Mouse (Mus musculus): ENCODE measurements around the gene Dnajc4.
"Not testable (repeated sequence)": the region's sequence is repeated elsewhere in the genome, so short reads cannot be mapped to it uniquely, and the experiment has no call there.

The Dnajc4 gene

DNA sequence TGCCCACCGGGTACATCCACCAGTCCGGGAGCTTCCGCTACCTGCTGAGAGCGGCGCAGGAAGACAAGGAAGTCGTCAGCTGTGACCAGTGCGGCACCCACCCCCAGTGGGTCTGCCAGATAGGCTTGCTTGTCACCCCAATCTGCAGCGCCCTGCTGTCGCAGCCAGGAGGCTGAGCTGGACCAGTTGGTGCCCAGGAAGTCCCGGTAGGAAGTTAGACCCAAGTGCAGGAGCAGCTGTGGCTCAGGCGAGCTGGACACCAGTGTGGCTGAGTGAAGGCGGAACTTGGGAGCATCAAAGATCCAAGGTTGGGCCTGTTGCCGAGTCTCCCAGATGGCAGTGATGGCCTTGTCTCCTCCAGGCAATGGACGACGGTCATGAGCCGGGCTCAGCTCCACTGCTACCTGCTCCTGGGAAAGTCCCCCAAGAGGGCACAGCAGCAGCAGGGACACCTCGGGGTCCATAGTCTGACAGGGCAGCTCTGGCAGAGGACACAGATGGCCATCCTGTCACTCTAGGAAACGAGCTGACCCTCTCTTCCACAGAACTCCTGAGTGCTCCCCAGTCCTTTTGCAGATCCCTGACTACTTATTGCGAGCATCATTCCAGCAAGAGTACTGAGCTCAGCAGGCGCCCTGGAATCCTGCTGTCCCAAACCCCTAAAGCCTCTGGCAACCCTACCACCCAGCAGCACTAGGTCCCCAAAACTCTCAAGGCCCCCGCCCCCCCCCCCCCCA lies 3.1 kb upstream of the Dnajc4 start:
- in situ Hi-C loops (cut with MseI, MboI), result no loop called here

DNA sequence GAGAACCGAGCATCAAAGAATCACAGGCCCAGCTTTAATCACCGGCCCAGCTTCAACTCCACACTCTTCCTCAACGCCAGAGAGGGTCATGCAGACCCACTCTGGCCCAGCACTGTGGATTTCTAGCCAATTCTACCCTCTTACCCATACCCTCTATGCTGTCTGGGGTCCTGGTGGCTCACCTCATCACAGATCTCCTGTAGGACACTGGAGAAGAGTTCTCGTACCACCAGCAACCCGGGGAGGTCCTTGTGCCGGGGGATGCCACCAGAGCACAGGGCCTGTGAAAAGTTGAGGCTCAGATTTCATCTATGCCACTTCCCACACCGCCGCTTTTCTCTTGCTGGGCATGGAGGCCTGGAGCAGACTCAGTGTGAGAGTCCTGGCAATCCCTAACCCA lies 2.1 kb upstream of the Dnajc4 start:
- in situ Hi-C loops (cut with MseI, MboI), result no loop called here

DNA sequence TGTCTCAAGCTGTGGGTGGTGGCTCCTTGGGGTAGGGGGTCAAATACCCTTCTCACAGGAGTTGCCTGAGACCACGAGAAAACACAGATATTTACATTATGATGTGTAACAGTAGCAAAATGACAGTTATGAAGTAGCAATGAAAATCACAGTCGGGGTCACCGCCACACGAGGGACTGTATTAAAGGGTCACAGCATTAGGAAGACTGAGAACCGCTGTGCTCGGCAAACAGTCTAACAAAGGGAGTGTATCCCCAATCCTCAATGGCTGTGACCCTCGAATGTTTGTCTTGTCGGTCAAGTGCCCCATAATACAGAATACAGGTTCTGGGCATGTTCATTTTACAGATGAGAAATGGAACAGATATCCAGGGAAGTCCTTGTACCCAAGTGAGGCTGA lies 1.6 kb upstream of the Dnajc4 start:
- in situ Hi-C loops (cut with MseI, MboI), result no loop called here

DNA sequence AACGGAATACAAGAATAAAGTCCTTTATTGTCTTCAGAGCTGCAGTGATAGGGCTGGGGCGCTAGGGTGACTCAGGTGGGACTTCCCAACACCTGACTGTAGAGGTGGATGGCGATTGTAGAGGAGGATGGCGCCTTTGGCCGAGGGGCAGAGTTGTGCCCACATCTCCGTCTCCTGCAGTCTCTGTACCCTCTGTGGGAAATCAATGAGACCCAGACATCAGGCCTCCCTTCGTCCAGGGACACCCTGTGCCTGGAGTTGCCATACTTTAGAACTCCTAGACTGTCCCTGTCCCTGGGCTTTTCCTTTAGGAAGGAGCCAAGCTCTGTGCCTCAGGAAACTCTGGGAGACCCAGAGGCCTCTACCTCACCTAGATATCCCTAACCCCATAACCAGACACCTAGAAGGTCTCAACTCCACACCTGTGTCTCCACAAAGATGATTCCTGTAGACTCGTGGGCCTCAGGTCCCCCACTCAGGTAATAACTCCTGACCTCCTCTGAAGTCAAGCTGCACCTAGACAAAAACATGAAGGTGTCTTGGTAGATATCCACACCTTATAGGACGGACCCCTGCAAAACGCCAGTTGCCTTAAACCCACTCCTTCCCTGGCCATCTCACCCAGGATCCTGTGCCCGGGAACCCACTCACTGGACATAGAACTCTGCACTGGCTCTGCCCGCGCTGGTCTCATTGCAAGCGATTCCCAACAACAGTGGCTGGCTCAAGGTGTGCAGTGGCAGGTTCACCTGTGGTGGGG lies 819 bp upstream of the Dnajc4 start:
- in situ Hi-C loops (cut with MseI, MboI), result no loop called here

DNA sequence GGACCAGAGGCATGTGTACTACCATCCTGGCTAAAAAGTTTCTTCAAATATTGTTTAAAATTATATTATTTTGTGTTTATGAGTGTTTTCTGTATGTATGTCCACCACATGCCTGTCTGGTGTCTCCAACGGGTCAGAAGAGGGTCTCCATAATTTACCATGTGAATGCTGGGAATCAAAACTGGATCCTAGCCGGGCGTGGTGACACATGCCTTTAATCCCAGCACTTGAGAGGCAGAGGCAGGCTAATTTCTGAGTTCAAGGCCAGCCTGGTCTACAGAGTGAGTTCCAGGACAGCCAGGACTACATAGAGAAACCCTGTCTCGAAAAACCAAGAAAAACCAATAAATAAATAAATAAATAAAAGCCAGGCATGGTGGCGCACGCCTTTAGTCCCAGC lies 1.2 kb downstream of the Dnajc4 start:
- in situ Hi-C loops (cut with MseI, MboI), result not testable (repeated sequence)

DNA sequence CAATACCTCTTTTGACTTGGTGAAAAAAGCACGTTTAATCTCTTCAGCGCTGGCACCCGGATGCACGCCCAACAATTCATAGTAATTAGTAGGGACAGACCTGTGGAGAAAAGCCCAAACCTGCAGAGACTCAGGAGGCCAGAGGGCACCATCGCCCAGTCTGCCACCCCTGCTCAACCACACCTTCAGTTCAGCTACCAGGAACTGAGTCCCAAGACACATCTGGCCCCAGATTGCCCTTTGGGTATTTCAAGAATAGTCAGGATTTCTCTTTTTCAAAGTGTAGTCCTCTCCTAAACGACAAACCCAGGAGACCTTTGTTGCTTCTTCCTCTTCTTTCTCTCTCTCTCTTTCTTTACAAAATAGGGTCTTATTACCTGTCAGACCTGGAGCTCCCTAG lies 1.7 kb downstream of the Dnajc4 start:
- in situ Hi-C loops (cut with MseI, MboI), result no loop called here

DNA sequence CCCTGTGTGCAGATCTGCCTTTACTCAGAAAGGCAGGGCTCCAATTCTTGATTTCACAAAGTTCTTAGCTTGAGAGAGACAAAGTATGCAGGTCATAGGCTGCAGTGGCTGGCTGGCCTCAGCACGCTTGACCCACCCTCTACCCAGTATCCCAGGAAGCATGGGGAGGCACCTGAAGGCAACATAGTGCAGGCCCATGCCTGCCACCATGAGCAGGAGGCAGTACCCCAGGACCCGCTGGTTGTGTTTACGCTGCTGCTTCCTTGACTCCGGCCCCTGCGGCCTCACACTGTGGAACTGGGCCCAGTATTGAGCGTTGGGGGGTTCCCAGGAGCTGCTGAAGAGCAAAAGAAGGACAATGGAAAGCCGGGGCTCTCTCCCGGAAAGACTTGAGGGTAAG lies 3.1 kb downstream of the Dnajc4 start:
- in situ Hi-C loops (cut with MseI, MboI), result no loop called here

DNA sequence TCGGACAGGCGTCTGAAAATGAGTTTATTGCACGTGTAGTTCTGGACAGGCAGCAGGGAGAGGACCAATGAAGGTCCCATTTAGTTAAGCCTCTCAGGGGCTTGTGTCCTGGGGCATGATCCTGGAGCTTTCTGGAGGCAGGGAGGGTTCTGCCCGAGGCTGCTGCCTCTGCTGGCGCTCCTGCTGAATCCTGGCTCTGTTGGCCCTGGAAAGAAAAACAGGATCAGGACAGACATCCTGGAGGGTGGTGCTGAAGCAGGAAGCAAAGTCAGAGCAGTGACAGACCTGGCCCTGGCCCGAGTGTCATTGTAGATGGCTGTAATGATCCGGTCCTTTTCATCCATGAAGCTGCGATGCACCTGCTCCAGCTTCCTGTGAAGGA lies 4.5 kb downstream of the Dnajc4 start:
- in situ Hi-C loops (cut with MseI, MboI), result no loop called here

DNA sequence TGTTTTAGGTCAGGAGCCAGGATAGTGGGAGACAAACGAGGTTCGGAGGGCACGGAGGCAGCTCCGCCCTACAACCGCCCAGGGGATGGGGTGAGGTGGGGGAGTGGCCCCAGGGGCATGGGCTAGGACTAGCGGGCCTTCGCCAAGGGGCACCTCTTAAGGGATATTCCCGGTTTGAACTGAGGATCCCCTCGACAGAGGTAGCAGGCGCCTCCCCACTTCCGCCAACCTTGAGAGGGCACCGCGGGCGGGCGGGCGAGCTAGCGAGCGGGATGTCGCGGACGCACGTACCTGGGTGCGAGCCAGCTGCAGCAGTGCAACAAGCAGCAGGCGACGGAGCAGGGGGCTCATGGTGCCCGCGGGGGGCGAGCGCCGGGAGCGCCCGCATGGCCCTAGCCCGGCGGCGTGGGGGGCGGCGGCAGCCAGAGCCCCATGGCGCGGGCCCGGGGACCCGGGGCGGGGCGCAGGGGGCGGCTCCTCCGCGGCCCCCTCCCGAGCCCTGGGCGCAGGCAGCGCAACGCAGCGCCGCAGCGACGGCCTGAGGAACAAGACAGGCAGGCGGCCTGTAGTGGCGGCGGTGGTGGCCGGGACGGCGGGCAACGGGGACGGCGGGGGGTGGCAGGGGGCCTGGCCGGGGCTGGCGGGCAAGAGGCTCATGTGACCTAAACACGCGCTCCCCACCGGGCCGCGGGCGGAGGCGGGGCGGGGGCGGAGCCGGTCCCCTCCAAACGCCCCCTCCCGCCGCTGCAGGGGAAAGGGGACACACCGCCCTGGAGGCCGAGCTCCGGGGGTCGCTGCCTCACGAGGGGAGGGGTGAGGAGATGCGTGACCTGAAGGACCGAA lies 5.1 kb downstream of the Dnajc4 start, which contains the start of gene Vegfb:
Gene Vegfb (minus strand): TSS at position 591 of the 843 bp plus-strand sequence.
- in situ Hi-C loops (cut with MseI, MboI), result no loop called here

DNA sequence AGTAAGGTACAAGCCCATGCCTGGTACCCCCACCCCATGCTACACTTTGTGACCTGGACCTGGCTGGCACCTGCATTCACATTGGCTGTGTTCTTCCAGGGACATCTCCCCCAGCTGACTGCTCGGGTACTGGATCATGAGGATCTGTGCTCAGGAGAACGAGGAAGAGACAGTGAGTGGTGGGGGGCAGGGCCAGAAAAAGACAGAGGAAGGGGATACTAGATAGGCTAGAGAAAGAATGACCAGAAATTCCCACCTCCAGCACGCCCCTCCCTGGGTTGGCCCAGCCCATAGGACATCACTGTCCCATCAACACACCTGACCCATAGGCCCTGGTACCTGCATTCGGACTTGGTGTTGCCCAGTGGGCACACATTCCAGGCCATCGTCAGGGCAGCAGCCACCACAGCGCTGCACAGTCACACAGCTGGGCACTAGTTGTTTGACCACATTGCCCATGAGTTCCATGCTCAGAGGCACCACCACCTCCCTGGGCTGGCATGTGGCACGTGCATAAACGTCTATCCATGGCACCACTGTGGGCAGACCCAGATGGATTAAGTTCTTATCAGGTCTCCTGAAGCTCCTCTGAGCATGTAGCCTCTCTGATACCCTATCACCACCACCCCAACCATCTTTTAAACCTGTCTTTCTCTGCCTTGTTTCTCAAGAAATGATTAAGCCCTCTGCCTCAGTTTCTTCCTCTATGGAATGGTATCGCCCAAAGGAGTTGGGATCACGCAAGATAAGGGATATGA lies 6.2 kb downstream of the Dnajc4 start:
- in situ Hi-C loops (cut with MseI, MboI), result no loop called here

DNA sequence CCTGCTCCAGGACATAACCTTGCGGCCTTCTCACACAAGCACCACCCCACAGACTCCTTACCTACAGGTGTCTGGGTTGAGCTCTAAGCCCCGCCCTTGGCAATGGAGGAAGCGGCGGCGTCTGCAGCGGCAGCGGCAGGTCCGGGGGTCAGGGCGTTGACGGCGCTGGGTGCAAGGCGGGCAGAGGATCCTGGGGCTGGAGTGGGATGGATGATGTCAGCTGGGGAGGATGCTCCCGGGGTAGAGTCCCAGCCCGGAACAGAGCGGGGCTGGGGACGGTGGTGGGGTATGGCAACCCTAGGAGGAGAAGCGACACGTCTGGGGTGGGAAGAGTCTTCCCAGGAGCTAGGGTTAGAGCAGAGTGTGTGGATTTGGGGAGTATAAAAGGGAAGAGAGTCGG lies 7.1 kb downstream of the Dnajc4 start:
- in situ Hi-C loops (cut with MseI, MboI), result no loop called here

DNA sequence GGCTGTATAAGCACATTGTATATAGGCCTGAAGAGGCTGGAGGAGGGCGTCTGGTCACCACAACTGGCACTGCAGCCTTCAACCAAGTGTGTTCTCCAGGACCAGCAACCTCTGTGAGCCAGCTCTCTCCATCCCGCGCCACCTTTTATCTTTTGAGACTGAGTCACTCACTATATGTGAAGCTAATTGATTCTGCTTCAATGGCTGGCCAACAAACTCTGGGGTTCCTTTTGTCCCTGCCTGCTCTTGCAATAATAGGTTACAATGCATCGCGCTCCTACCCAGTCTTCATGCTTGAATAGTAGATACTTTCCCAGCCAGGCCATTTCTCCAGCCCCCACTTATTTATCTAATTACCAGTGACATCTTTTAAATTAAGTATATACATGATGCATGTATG lies 8.8 kb downstream of the Dnajc4 start:
- in situ Hi-C loops (cut with MseI, MboI), result no loop called here

DNA sequence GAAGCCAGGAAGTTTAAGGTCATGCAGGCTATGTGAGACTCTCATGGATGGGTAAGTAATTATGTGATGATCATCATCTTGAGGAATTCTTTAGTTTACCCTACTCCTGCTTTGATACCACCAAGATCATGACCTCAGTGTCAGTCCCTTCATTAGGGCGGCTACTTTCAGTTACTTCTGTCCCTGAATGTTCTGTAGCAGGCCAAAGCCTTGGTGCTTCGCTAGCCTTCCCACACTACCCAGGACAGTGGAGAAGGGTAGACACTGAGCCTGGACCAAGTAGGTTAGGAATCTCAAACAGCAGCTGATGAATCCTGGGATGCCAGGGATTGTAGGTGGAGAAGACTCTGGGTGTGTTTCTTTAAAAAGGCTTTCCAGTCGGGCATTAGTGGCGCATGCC lies 10.9 kb downstream of the Dnajc4 start:
- in situ Hi-C loops (cut with MseI, MboI), result no loop called here

DNA sequence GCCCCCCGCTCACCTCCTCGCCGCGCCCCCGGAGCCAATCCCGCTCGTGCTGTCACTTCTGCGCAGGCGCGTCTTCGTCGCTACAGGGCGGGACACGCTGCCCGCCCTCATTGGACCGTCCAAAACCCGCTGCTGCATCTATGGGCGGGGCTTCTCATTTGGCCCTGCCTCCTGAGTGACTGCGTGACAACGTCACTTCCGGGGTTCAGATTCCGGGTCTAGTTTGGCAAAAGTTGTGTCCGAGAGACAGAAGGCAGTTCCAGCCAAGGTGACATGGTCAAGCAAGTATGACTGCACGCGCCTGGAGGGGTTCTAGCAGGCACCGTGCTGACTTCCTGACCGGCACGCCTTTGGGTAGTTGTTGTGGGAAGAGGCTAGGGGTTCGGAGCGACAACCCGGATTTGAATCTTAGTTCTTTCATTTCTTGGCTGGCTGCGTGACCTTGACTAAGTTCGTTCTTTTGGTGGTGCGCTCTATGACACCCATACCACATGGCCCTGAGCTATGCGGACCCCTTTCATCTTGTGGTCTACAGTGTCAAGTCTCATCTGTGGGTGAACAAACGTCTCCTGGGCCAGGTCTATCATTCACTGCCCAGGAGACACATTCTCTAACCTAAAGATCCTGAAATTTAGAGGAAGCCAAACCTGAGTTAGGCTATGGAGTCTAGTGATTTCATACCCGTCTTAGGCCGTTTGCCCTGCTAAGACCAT lies 11.8 kb downstream of the Dnajc4 start, which contains the start of gene Fkbp2:
Gene Fkbp2 (minus strand): TSS at position 121 of the 713 bp plus-strand sequence.
- in situ Hi-C loops (cut with MseI, MboI), result no loop called here

DNA sequence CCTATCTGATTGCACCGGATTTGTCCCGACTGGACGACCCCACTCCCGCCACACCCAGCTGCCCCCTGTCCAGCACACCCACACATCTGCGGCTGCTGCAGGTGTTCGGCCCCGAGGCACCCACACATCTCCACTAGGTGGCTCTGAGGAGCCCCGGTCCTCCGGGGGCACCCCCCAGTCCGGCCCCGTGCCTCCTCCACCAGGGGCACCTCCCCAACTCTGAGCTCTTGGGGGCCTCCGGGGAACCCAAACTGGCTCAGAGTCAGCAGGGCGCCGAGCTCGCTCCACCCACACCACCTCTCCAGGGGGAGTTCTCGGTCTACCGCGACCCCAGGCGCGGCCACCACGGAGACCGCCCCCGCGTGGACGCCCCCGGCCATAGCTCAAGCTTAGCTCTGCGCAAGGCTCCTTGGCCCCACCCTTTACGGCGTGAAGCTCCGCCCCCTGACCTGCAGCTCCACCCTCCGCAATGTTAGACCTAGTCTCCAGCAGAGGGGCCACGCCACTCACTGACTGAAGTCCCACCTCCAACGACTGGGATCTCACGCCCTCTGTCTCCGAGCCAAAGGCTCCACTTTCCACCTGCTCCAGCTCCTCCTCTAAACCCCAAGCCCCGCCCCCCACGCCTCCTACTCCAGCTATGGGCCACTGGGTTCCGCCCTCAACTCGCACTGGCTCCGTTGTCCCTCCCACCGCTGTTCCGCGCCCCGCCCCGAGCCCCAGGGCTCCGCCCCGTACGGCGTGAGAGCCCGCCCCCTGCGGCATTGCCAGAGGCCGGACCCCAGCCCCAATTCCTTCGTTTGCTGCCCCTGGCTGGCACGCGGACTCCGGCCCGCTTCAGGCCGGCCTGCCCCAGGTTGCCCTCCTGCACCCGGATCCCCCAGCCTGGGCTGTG lies 12.6 kb downstream of the Dnajc4 start:
- in situ Hi-C loops (cut with MseI, MboI), result no loop called here

DNA sequence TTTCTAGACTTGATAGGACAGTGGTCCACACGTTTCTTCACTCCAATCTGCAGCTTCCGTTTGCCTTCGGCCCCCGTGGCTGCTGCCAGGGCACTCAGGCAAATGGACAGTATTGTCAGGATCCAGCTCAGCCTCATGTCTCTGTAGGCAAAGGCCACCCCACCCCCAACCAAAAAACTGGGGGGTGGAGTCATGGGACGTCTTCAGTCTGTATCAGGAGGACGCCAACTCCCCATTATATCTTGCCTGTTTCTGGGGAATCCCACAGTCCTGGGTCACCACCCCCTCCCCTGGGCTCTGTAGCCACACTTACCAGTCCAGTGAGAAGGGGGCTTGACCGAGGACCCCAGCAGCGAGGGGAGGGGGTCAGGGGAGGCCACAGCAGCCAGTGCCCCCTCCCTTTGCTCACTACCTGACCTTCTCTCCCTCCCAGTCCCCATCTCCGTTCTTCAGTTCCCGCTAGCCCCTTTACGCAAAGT lies 13.3 kb downstream of the Dnajc4 start:
- in situ Hi-C loops (cut with MseI, MboI), result no loop called here

DNA sequence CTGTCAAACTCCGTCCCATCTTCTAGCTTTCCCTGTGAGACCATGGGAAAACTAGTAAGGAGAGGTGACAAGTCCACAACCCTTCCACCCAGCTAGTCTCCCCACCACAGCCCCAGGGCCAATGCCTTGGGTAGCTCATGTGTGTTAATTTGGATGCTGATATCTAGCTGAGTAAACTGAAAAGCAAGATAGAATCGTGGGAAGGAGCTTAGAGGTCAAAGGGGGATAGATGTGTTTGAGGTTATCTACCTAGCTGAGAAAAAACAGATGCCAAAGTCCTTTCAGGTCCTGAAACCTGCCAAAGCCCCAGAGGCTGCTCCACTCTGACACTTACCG lies 13.8 kb downstream of the Dnajc4 start:
- in situ Hi-C loops (cut with MseI, MboI), result no loop called here

DNA sequence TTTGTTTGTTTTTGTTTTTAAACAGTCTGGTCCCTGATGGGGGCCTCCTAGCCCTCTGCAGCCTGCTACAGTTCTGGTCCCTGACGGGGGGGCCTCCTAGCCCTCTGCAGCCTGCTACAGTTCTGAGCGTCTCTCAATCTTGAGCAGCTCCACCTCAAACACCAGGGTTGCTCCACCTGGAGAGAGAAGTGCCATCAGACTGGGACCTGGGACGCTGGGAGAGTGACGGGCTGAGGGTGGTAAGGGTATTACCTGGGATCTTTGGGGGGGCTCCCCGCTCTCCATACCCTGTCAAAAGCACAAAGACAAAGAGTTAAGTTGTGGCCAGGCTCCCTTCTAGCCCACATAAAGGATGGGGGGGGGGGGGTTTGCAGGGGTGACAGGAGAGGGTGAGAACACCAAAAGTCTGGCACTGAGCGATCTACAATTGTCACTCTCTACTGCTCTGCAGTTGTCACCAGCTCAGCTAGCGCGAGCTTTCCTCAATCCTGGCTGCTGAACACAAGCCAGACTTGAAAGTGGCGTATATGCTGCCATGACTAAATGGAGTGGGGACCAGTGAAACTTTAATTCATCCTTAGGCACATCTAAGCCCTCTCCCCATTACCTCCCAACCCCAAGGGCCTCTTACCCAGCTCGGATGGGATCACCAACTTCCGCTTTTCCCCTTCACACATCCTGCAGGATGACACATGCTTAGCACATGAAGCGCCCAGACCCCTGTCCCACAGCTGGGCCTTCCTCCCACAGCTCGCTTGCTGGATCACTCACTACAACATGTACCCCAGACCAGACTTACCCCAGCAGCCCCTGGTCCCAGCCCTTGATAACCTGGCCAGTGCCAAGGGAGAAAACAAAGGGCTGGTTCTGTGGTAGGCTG lies 14.4 kb downstream of the Dnajc4 start:
- in situ Hi-C loops (cut with MseI, MboI), result no loop called here

All from mouse trophoblast stem cell (cell line).